Mouse (Mus musculus) frontal cortex, postnatal 36 days (tissue): ENCODE measurements around the gene Slc25a13.
A peak's percentile ranks its signal among the peaks of the same experiment; 100 is the strongest.

Source experiments
- DNase-seq, 2 experiments: peaks; one replicate each; pipeline ENCODE4 v3.0.0; 2022; ENCODE audit warnings: low spot score in 2 of 2

The Slc25a13 gene

DNA sequence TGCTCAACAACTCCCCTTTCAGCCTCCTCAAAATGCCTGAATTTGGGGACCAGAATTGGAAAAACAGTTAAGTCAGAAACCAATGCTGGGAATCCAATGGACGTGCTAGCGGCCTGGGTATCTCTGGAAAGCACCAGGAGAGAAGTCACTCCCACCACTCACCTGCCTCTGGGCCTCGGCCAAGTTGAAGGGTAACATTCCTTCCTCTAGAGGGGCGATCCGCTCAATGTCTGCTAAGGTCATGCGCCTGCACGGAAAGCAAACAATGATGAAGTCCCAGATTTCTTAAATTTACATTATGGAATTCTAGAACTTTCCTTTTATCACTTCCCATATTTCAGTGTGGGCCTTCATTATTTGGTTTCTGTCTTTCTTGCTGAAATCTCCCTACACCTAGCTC is 103.2 kb downstream of the Slc25a13 start:
- DNase-seq, result no peak

DNA sequence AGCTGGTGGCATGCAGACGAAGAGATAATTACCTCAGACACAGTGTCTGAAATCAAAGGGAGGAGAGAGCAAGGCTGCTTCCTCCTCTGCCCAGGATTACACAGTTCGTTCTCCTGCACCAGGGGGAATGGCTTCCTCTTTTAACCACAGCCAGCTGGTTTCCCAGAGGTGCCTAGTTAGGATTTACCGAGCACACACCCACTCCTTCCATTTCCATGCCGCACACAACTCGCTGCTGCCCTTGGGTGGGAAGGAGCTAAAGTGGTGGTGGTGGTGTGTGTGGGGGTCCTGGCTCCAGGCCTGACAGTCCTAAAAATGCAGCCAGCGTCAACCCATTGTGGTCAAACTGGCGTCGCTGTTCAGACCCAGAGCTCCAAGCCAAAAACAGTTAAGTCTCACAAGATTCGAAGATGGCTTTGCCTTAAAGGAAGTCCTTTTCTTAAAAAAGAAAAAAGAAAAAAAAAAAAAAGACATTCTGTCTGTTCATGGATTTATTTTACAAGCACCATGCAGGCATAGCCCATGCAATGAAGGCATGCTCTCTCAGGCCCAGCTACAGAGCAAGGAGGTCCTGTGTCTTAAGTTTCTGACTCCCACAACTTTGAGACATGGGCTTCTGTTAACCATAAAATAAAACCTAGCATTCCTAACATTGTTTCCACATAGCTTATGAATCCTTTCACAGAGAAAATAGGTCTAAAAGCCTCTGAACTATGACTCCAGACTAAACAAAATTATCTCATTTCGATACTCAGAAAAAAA is 104.0 kb downstream of the Slc25a13 start:
- DNase-seq, result peak; percentile 31 to 54

DNA sequence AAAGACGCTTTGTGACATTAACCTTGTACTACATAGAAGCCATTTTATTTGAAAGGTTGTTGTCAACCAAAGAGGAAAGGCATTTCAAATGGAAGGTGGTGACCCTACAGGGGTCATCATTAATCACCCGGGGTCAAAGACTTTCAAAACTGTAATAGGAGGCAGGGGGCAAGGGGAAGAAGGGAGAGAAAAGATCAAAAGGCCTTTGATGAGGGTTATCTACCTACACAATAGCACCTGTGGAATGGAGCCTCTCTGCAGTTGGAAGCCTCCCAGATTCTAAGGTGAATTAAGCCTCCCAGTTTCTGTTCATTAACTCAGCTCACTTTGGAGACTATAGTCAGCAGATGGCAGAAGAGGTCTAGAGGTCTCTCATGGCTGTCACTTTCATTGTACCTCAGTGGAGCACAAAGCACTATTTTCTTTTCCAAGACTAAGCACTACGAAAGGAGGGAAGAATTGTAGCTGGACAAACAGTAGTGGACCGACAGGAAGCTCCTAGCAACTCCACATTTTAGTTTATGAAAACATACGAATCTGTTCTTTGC is 109.5 kb downstream of the Slc25a13 start:
- no peak for DNase-seq

DNA sequence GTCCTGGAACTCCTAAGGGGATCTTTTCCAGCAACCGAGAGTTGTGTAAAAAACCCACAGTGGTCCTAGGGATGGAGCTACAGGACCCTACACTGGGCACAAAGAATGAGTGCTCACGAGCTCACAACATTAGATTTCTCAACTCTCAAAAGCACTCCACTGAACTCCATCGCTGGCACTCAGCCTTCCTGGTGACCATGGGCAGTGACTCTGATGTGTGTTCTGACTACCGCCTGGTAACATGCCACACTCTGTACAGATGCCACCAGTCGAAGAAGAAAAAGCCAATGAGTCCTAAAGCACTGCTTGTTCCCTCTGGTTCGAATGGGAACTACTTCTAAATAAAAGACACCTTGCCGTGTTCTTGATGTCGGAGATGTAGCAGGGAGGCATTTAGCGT is 111.4 kb downstream of the Slc25a13 start:
- DNase-seq, result no peak

DNA sequence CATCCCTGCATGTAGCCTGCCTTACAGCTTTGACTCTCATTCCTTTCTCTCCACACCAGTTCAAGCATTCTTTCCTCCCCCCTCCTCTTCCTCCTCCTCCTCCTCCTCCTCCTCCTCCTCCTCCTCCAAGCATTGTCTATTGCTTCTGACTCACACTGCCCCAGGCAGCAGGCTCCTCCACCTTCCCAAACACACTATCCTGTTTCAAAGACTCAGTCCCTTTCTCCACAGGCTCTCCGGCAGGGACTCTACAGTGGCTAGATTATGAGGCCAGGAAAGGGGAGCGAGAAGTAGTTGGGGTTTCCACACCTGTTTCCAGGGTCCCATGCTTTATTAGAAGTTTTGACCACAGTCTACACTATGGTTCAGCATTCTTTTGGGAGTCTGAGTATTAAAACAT is 113.5 kb downstream of the Slc25a13 start:
- no peak for DNase-seq

DNA sequence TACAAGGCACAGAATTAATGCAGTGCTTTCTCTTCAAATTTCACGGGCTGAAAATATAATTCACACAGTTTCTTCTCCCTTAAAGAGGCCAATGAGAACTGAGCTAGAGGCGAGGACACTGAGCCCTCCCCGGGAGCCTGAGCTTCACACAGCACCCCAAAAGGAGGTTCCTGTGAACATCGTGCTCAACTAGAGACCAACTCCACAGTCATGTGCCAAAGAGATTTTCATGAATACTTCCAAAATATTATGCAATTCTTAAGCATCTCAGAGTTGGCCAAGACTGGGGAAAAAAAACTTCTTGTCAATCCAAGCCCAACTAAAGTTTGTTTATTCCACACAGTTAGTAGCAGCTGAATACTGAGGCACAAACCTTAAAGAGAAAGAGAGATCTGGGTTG is 115.4 kb downstream of the Slc25a13 start:
- DNase-seq, result peak in 1 of 2 experiments; percentile 19

DNA sequence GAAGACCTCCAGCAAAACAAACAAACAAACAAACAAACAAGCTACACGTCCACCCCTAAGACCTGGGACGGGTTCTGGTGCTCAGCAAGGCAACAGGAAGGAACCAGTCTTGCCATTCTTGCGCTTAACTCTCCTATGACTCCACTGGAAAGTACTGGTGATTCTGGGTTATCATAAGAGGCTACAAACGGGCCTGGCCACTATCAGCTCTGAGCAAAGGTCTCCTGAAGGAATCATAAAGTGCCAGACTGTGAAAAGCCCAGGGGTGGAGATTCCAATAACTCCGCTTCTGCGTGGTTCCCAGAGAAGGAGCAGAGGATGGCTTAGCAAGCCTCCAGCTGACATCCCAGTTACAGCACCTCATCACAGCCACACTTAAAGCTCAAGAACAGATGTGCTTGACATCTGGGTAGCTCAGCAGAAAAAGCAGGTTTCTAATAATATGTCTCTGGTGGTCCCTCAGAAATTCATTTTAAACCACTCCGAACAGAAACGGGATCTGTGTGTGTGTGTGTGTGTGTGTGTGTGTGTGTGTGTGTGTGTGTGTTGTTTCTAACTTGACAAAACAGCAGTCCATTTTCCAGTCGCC is 116.0 kb downstream of the Slc25a13 start:
- DNase-seq, result no peak

DNA sequence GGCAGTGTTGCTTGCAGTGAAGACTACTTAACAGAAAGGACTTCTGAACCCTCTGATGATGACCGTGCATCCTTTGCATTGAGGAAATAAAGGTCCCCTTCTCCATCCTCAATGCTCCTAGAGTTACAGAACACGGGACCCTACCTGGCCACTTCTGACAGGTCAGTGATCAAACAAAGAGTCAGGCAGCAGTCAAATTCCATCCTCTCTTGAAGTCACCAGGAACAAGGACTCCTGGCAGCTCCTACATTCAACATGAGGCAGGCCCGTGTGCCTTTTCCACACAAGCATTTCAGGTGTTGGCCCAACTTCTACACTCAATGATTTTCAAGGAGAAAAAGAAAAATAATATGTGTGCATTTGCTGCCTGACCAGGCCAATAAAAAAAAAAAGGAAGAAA is 123.0 kb downstream of the Slc25a13 start:
- DNase-seq, result no peak

DNA sequence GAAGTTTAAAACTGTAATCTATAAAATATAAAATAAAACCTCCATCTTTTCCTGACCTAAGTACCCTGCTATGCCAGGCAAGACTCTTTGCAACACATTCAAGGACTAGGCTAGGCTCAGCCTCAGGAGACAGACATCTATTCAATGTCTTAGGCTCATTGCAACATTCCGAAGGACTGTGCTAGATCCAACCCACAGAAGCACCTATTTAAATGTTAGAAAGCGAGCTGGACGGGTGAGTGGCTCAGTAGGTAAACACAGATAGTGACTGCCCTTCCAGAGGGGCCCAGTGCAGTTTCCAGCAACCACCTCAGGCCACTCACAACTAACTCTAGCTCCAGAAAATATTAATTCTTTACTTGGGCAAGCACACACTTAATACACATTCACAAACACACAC is 123.5 kb downstream of the Slc25a13 start:
- DNase-seq, result no peak

DNA sequence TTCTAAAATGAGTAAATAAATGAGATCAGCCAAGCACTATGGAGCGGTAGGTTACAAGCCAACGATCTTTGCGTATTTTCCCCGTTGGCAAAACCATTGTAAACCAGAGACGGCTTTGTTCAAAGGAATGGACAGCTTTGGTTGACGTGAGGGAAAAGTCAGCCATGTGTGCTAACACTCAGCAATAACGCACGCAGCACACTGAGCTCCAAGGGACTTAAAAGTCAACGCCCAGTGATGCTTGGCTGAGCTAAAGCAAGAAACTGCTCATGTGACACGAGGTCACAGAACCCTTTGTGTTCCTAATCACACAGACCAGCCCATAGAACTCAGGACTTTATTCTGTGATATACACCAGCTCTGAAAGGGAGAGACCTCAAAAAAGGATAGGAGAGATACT is 124.5 kb downstream of the Slc25a13 start:
- DNase-seq, result no peak

DNA sequence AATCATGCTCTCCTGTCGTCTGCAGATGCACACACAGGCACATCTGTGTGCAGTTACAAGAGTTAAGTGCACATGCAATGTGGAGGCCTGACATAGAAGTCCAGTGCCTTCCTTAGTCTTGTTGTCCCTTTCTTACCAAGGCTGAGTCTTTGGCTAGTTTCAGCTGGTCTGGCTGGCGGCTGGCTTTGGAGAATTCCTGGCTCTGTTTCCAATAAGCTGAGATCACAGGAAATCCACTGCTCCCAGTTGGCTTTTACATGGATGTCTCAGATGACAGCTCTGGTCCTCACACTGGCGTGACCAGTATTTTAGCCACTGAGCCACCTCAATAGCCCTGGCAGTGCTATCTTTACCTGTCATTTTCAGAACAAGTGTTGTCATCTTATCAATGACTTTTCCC is 126.0 kb downstream of the Slc25a13 start:
- DNase-seq, result no peak

DNA sequence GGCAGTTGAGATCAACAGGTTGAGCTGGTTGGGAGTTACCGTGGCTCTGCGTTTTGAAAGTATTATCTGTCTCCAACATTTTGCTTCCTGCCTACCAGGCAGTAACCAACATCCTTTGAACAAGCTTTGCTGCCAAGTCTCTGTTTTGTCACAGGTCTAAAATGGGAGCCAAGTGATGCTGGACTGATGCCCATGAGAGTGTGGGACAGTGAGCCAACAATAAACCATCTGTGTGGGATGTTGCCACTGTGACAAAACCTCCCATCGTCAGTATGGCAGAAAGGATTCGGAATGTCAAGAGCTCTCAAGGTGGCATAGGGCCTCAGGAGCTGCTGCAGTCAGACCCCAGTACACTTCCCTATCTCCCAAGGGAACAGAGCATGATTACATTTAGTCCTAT is 128.8 kb downstream of the Slc25a13 start:
- DNase-seq, result peak; percentile 73 to 88

DNA sequence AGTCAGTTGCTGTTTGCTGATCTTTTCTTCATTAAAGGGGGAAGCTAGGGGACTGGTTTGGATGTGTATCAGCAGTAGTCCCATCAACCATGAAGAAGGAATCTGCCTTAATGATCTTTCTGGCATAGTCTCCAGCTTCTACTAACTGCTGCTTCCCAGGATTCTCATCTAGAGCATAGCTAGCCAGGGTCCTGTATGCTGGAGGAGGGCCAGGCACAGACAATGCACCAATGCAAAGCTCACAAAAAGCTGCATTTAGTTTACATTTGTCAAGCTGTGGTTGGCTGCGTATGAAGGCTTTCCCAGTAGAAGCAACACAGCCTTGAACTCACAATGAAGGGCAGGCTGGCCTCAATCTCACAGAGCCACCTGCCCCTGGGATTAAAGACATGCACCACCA is 136.5 kb downstream of the Slc25a13 start:
- DNase-seq, result no peak

DNA sequence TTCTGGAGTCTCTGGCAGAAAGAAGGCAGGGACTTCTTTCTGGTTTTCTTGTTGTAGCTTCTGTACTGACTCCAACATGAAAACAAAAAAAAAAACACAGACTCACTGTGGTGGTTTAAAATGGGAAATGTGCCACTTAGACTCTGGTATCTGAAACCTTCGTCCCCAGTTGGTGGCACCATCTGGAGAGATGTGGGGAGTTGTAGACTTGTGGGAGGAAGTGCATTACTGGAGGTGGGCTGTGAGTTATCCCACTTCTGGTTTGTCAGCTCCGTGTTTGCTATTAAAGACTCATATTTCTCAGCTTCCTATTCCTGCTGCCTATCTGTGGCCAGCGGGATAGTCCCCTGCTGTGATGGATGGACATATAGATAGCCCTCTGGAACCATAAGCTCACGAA is 139.7 kb downstream of the Slc25a13 start:
- peak in 1 of 2 experiments; percentile 7 for DNase-seq

DNA sequence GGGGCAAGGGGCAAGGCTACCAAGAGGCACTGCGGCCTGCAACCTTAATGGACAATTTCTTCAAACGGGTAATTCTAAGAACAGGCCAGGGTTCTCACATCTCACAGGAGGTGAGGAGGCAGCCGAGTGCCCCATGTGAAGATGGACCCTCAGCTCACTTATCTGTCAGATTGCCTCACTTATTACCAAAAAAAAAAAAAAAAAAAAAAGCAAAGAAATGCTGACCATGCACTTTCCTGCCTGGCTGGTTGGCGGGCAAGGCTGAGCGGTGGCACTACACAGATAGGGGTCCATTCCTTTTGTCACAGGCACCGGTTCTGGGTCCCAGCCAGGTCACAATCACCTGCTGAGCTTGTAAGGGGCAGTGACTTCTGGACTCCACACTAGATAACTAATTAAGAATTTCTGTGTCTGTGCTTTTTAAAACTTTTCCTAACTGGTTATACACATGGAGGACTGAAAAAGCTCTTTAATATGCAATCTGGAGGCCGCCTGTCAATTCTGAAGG is 141.0 kb downstream of the Slc25a13 start:
- no peak for DNase-seq

DNA sequence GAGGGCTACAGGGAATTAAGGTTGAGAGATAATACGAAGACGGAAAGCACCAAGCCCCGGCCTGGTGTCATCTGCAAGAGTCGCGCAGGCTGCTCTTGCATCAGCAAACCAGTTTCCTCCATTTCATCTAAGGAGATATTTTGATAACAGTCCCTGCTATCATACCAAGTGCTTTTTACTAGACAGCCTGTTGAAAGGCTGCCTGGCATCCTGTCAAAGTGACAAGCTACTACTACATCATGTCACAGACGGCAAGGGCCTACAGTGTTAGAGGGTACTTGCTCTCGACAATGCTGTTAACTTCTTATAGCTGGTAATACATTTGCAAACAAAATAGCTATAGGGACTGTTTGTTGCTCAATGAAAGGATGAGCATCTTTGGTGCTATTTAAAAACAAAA is 145.9 kb downstream of the Slc25a13 start:
- no peak for DNase-seq

DNA sequence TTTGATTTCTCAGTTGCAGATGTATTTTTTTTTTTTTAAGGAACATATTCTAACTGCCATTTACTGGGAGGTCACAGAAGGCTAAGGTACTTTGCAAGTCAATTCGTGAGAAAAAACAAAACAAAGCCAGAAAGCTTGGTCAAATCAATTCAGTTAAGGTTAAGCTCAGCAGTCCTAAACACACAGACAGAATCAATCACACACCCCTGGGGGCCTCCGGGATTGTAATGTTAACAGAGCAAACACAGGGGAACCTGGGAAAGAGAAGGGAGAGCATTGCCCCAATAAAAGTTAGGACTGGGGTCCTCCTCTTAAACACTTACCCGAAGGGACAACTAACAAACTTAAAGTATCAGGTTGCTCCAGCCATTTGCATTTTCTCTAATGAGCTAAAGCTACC is 147.0 kb downstream of the Slc25a13 start:
- no peak for DNase-seq

DNA sequence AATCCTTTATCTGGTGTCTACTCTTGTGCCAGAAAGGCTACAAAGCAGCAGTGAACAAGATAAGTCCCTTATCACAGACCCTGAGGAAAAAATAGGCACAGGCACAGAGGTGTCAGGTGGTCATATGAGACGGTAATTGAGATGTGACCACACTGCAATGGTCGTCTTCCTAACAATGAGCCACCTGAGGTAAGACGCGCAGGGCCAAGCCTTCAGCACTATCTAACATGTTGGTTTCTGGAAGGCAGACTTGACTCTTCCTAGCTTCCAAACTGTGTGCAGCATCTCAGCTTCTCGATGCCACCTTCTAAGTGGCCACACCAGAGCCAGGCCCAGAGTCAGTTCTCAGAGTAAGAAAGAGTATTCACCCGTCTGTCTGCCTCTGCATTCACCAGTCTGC is 149.8 kb downstream of the Slc25a13 start:
- no peak for DNase-seq

DNA sequence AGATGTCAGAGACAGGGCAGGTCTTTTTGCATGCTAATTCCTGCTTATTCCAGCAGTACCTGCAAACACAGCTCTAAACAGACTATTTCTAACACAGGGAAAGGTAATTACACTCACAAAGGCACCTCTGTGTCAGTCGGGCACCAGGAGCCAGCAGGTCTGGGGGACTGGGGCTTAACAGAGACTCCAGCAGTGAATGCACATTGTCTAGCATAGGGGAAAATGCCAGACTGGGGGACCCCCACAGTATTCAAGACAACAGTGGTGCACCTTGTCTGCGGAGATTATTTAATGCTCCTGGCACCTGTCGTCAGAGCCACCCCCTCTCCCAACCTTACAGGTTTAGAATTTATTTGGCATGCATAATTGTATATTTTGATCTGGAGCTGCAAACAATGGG is 158.4 kb downstream of the Slc25a13 start:
- no peak for DNase-seq

DNA sequence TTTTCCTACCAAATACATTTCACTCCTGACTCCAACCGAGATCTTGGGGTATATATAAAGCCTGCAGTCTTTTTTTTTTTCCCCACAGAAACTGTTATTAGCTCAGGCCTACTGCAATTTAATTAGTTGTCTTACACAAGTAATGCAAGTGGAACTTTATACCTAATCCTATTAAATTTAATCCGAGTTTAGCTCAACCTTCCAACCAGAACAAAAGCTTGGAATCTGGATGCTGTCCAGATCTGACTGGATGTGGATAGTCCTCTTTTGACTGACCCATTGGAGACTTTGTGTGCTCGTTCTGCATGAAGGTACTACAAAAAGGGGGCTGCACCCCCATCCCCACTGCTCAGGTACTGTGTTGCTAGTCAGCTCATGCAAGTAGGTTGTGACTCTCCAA is 163.0 kb downstream of the Slc25a13 start:
- DNase-seq, result no peak

DNA sequence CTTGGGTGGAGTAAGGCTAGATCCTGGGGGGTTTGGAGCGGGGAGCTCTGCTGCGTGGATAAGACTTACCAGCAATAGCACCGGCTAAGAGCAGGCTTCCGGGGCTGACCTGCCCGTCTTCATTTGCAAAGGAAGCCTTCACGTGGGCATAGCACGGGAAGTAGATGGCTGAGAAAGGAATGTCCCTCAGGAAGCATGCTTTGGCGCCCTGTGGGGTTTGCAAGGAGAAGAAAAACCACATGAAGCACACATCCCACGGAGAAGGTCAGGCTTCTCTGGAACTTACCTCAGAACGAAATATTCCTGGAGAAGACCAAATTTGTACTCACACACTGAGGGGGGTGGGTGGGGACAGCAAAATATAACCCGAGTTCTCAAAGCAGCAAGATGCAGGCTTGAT is 164.3 kb downstream of the Slc25a13 start:
- DNase-seq, result no peak

DNA sequence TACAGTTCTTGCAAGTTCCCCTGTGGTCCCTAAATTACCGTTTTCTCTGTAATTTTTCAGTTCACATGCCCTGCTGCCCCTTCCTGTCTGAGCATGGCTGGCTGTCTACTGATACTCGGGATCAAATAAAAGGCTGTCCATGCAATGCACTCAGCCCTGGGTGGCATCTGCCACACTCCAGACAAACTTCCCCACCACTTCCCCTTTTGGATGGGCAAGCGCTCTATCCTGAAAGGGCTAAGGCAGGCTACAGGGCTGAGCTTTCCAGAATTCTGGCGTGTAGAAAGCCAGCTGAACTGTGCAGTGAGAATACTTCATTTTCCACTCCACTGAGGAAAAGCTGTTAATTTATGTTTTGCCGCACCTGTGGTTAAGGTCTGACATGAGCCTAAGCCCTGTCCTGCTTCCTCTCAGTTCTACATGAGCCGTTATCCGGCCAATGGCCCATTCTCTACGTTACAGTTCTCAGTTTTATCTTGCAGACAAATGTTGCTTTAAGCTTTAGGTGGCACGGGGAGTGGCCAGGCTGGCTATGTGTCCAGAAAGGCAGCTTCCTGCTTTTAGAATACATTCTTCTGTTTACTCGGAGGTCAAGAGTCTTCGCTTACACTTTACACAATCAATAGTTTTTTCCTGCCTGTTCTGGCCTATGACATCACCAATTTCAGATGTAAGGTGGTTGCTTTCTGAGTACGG is 170.1 kb downstream of the Slc25a13 start:
- no peak for DNase-seq
